Mouse (Mus musculus) testis, adult 2 months (tissue): Measurements from ENCODE around the gene Mplkip.

ENCODE experiments used
- CTCF ChIP-seq: fragments of 200-500 bp; IDR thresholded peaks from 2 replicates; pipeline ENCODE4 v1.5.1; 2012; ENCODE audit warnings: low read depth, mild to moderate bottlenecking, inconsistent platforms, low read length, moderate library complexity; ENCODE audit not compliant: control insufficient read depth, insufficient read depth, insufficient replicate concordance
- POLR2A ChIP-seq: fragments of 200-500 bp; IDR thresholded peaks from 2 replicates; pipeline ENCODE4 v1.6.1; 2012; ENCODE audit warnings: low read depth, mild to moderate bottlenecking, inconsistent platforms, low read length, moderate library complexity; ENCODE audit not compliant: control insufficient read depth

- no peak for TF ChIP-seq CTCF
- no peak for TF ChIP-seq POLR2A
These were observed 22.4 kb downstream of the Mplkip start for GRCm38 (mm10) chr13:17717357-17717756.
